8 mouse cellular contexts compared by ENCODE assay signal in genomic region chr16:78198642-78199121, GRCm38 (mm10).
DNase-seq lines count a peak whose midpoint lies in the region; ATAC-seq and TF ChIP-seq lines count a peak whose summit lies in the region.

No protein-coding gene starts in this region.

- H3K4me3 ChIP-seq in embryonic facial prominence, embryonic 14.5 days (ENCODE audit: low read depth, low read length) = no peak overlapping the region
- H3K4me3 ChIP-seq in heart, embryonic 12.5 days = no peak overlapping the region
- H3K4me3 ChIP-seq in liver, postnatal 0 days (ENCODE audit: low read depth, low read length) = no peak overlapping the region
- no peak overlapping the region for H3K4me3 ChIP-seq in neural tube, embryonic 13.5 days
- H3K4me3 ChIP-seq in stomach, postnatal 0 days (ENCODE audit: low read depth, low read length) = no peak overlapping the region

- 9% methylated on average over 16 of the region's 16 CpGs for WGBS in embryonic facial prominence, embryonic 14.5 days
- 5% methylated on average over 16 of the region's 16 CpGs for WGBS in heart, embryonic 12.5 days
- WGBS in liver, postnatal 0 days (ENCODE audit: insufficient replicate concordance) = 4% methylated on average over 16 of the region's 16 CpGs
- WGBS in neural tube, embryonic 13.5 days = 7% methylated on average over 16 of the region's 16 CpGs
- WGBS in stomach, postnatal 0 days = 6% methylated on average over 16 of the region's 16 CpGs

- DNase-seq in B cell, adult 2 months = peak; percentile 81
- DNase-seq in adrenal gland, postnatal 14 days = peak; percentile 79
- peak; percentile 49 for DNase-seq in embryonic facial prominence, embryonic 14.5 days (ENCODE audit: low spot score)
- peak; percentile 59 to 74 for DNase-seq in kidney, postnatal 25 days
- DNase-seq in liver, postnatal 0 days = peak; percentile 77
- peak; percentile 84 for DNase-seq in stomach, postnatal 0 days (ENCODE audit: low spot score)

- H3K27ac ChIP-seq in embryonic facial prominence, embryonic 14.5 days (replicated peaks; ENCODE audit: low read depth, low read length) = no peak overlapping the region
- H3K27ac ChIP-seq in heart, embryonic 12.5 days (ENCODE audit: poor library complexity, severe bottlenecking) = no peak overlapping the region
- no peak overlapping the region for H3K27ac ChIP-seq in liver, postnatal 0 days (ENCODE audit: low read depth)
- H3K27ac ChIP-seq in neural tube, embryonic 13.5 days (replicated peaks) = no peak overlapping the region
- no peak overlapping the region for H3K27ac ChIP-seq in stomach, postnatal 0 days (replicated peaks)

- H3K9ac ChIP-seq in embryonic facial prominence, embryonic 14.5 days (ENCODE audit: low read depth, low read length) = 0 out of 2 replicates have a peak overlapping the region, but pooled peaks have one; percentile 11
- H3K9ac ChIP-seq in heart, embryonic 12.5 days = no peak overlapping the region
- no peak overlapping the region for H3K9ac ChIP-seq in liver, postnatal 0 days (replicated peaks)
- no peak overlapping the region for H3K9ac ChIP-seq in neural tube, embryonic 13.5 days
- H3K9ac ChIP-seq in stomach, postnatal 0 days (ENCODE audit: low read length) = no peak overlapping the region

- no peak for TF ChIP-seq EP300 in liver, postnatal 0 days (IDR thresholded peaks at IDR 0.05; ENCODE audit: low read depth)
- TF ChIP-seq EP300 in stomach, postnatal 0 days (optimal IDR thresholded peaks at IDR 0.05) = no peak

- H3K9me3 ChIP-seq in embryonic facial prominence, embryonic 14.5 days (ENCODE audit: control insufficient read depth, low read length) = no peaks in the 10 kb centered on the region
- H3K9me3 ChIP-seq in heart, embryonic 12.5 days (replicated peaks) = no peaks in the 10 kb centered on the region
- no peaks in the 10 kb centered on the region for H3K9me3 ChIP-seq in liver, postnatal 0 days (ENCODE audit: low read length)
- H3K9me3 ChIP-seq in neural tube, embryonic 13.5 days = no peaks in the 10 kb centered on the region
- no peaks in the 10 kb centered on the region for H3K9me3 ChIP-seq in stomach, postnatal 0 days (ENCODE audit: control insufficient read depth, low read length)

- peak; percentile 87 for TF ChIP-seq CTCF in liver, postnatal 0 days (IDR thresholded peaks at IDR 0.05; ENCODE audit: low read depth)
- TF ChIP-seq CTCF in stomach, postnatal 0 days (IDR thresholded peaks at IDR 0.05; ENCODE audit: low read depth) = peak; percentile 95

- no peaks in the 10 kb centered on the region for H3K36me3 ChIP-seq in embryonic facial prominence, embryonic 14.5 days (ENCODE audit: control insufficient read depth, insufficient read depth, low read length)
- H3K36me3 ChIP-seq in heart, embryonic 12.5 days = no peaks in the 10 kb centered on the region
- no peaks in the 10 kb centered on the region for H3K36me3 ChIP-seq in liver, postnatal 0 days (replicated peaks; ENCODE audit: insufficient read depth, low read length)
- H3K36me3 ChIP-seq in neural tube, embryonic 13.5 days = no peaks in the 10 kb centered on the region
- H3K36me3 ChIP-seq in stomach, postnatal 0 days (ENCODE audit: control insufficient read depth, insufficient read depth, low read length) = no peaks in the 10 kb centered on the region

- ATAC-seq in embryonic facial prominence, embryonic 14.5 days (ENCODE audit: low read depth) = no peak; the same call in 1 of the 2 replicates
- no peak for ATAC-seq in heart, embryonic 12.5 days (ENCODE audit: insufficient number of reproducible peaks, low FRiP score)
- ATAC-seq in liver, postnatal 0 days = peak; percentile 40
- ATAC-seq in neural tube, embryonic 13.5 days (ENCODE audit: low read depth) = 0 out of 2 replicates have a peak, but pooled peaks have one; percentile 60
- ATAC-seq in stomach, postnatal 0 days (ENCODE audit: low FRiP score, low TSS enrichment) = peak; percentile 8; the same call in 1 of the 2 replicates

- H3K27me3 ChIP-seq in embryonic facial prominence, embryonic 14.5 days (replicated peaks; ENCODE audit: control insufficient read depth, insufficient read depth, low read length) = no peaks in the 10 kb centered on the region
- no peaks in the 10 kb centered on the region for H3K27me3 ChIP-seq in heart, embryonic 12.5 days (replicated peaks)
- no peaks in the 10 kb centered on the region for H3K27me3 ChIP-seq in liver, postnatal 0 days (ENCODE audit: insufficient read depth, low read length)
- no peaks in the 10 kb centered on the region for H3K27me3 ChIP-seq in neural tube, embryonic 13.5 days
- H3K27me3 ChIP-seq in stomach, postnatal 0 days (ENCODE audit: control insufficient read depth, insufficient read depth, low read length) = no peaks in the 10 kb centered on the region

- H3K4me1 ChIP-seq in embryonic facial prominence, embryonic 14.5 days (ENCODE audit: control insufficient read depth, insufficient read depth, low read length) = no peaks in the 10 kb centered on the region
- 0 out of 2 replicates have a peak, but pooled peaks cover 3% of the 10 kb centered on the region for H3K4me1 ChIP-seq in heart, embryonic 12.5 days (replicated peaks)
- peaks cover 5% of the 10 kb centered on the region for H3K4me1 ChIP-seq in liver, postnatal 0 days (ENCODE audit: insufficient read depth)
- H3K4me1 ChIP-seq in neural tube, embryonic 13.5 days (replicated peaks) = no peaks in the 10 kb centered on the region
- H3K4me1 ChIP-seq in stomach, postnatal 0 days (replicated peaks; ENCODE audit: control insufficient read depth, insufficient read depth) = no peaks in the 10 kb centered on the region

- H3K4me2 ChIP-seq in embryonic facial prominence, embryonic 14.5 days (ENCODE audit: low read depth, low read length) = peak overlapping the region; percentile 29
- H3K4me2 ChIP-seq in heart, embryonic 12.5 days = peak overlapping the region; percentile 51
- H3K4me2 ChIP-seq in liver, postnatal 0 days (ENCODE audit: low read depth, low read length) = no peak overlapping the region; the same call in 1 of the 2 replicates
- H3K4me2 ChIP-seq in neural tube, embryonic 13.5 days = no peak overlapping the region
- peak overlapping the region; percentile 39; the same call in 1 of the 2 replicates for H3K4me2 ChIP-seq in stomach, postnatal 0 days (replicated peaks; ENCODE audit: low read depth)

Comparison
In these comparisons a context has a peak if more than half of its experiments do, and no peak if none do; other contexts are left out.
1. ATAC-seq: peak in liver, postnatal 0 days (single experiment), neural tube, embryonic 13.5 days (single experiment) and stomach, postnatal 0 days (single experiment); none in embryonic facial prominence, embryonic 14.5 days (single experiment) and heart, embryonic 12.5 days (single experiment).
2. H3K4me2 ChIP-seq: peak in embryonic facial prominence, embryonic 14.5 days (single experiment), heart, embryonic 12.5 days (single experiment) and stomach, postnatal 0 days (single experiment); none in liver, postnatal 0 days (single experiment) and neural tube, embryonic 13.5 days (single experiment).
3. Peak in every context shown above with its lines, with median percentiles within 50 percentile points of each other: DNase-seq.